Mouse (Mus musculus): ENCODE results near the gene Cfap100. TPM values are rescaled to one million over a fixed set of nuclear protein-coding genes. Genes with fewer than 3 reads are reported as not detected.

Cfap100 gene
- polyA plus RNA-seq (2016; fragmentation: Nextera tagmentation; extraction: Ambion mirVana), result 0.08 and 0.12 TPM in 2 replicates

GRCm38 (mm10) chr6:90428380-90428974 lies at the start of gene Cfap100:
TSS of gene Cfap100 (minus strand) at chr6:90428797.
- peak within 1 kb of the TSS; percentile 72 for H3K9ac ChIP-seq
- WGBS, result under 1% methylated on average over 31 of the region's 31 CpGs
- H3K36me3 ChIP-seq, result no peaks in the 10 kb centered on the region
- H3K4me3 ChIP-seq, result peak within 1 kb of the TSS; percentile 46
- H3K9me3 ChIP-seq (replicated peaks), result no peaks in the 10 kb centered on the region
- peaks cover 7% of the 10 kb centered on the region; the same call in 1 of the 2 replicates for H3K4me1 ChIP-seq (replicated peaks)
- peak within 1 kb of the TSS; percentile 85 for H3K4me2 ChIP-seq
- H3K27ac ChIP-seq (ENCODE audit: poor library complexity, severe bottlenecking), result no peak within 1 kb of the TSS
- H3K27me3 ChIP-seq (replicated peaks), result peaks cover 20% of the 10 kb centered on the region
- ATAC-seq (ENCODE audit: insufficient number of reproducible peaks, low FRiP score), result peak; percentile 65

GRCm38 (mm10) chr6:90476941-90477518 lies 48.4 kb upstream of the Cfap100 start:
- Histone ChIP-seq H3K36me3 (no peaks in the 10 kb centered on the region), H3K9me3 (replicated peaks) (no peaks in the 10 kb centered on the region), H3K9ac (no peak overlapping the region), H3K4me1 (replicated peaks) (peaks cover 11% of the 10 kb centered on the region), H3K27ac (ENCODE audit: poor library complexity, severe bottlenecking) (no peak overlapping the region), H3K27me3 (replicated peaks) (no peaks in the 10 kb centered on the region), H3K4me3 (no peak overlapping the region), H3K4me2 (peak overlapping the region; percentile 28)
- 37% methylated on average over 14 of the region's 14 CpGs for WGBS
- no peak for ATAC-seq (ENCODE audit: insufficient number of reproducible peaks, low FRiP score)

GRCm38 (mm10) chr6:90475854-90476212 lies 47.2 kb upstream of the Cfap100 start:
- H3K4me1 ChIP-seq (replicated peaks), result peaks cover 21% of the 10 kb centered on the region
- H3K9me3 ChIP-seq (replicated peaks), result no peaks in the 10 kb centered on the region
- no peaks in the 10 kb centered on the region for H3K36me3 ChIP-seq
- WGBS, result 76% methylated on average over 3 of the region's 3 CpGs
- no peak for ATAC-seq (ENCODE audit: insufficient number of reproducible peaks, low FRiP score)
- H3K27ac ChIP-seq (ENCODE audit: poor library complexity, severe bottlenecking), result no peak overlapping the region
- no peak overlapping the region for H3K9ac ChIP-seq
- H3K4me3 ChIP-seq, result no peak overlapping the region
- no peaks in the 10 kb centered on the region for H3K27me3 ChIP-seq (replicated peaks)
- no peak overlapping the region for H3K4me2 ChIP-seq

GRCm38 (mm10) chr6:90475176-90475853 lies 46.7 kb upstream of the Cfap100 start:
- no peak overlapping the region for H3K4me2 ChIP-seq
- 79% methylated on average over 4 of the region's 4 CpGs for WGBS
- no peaks in the 10 kb centered on the region for H3K36me3 ChIP-seq
- no peak overlapping the region for H3K9ac ChIP-seq
- no peaks in the 10 kb centered on the region for H3K9me3 ChIP-seq (replicated peaks)
- no peaks in the 10 kb centered on the region for H3K27me3 ChIP-seq (replicated peaks)
- no peak overlapping the region for H3K27ac ChIP-seq (ENCODE audit: poor library complexity, severe bottlenecking)
- no peak for ATAC-seq (ENCODE audit: insufficient number of reproducible peaks, low FRiP score)
- H3K4me1 ChIP-seq (replicated peaks), result peaks cover 24% of the 10 kb centered on the region
- no peak overlapping the region for H3K4me3 ChIP-seq

- H3K9ac ChIP-seq, result no peak overlapping the region
- H3K27ac ChIP-seq (ENCODE audit: poor library complexity, severe bottlenecking), result no peak overlapping the region
- H3K4me2 ChIP-seq, result no peak overlapping the region
- H3K27me3 ChIP-seq (replicated peaks), result no peaks in the 10 kb centered on the region
- H3K9me3 ChIP-seq (replicated peaks), result no peaks in the 10 kb centered on the region
- H3K4me3 ChIP-seq, result no peak overlapping the region
- H3K4me1 ChIP-seq (replicated peaks), result peaks cover 24% of the 10 kb centered on the region
- ATAC-seq (ENCODE audit: insufficient number of reproducible peaks, low FRiP score), result no peak
- 86% methylated on average over 3 of the region's 3 CpGs for WGBS
- no peaks in the 10 kb centered on the region for H3K36me3 ChIP-seq
These were observed 45.8 kb upstream of the Cfap100 start for GRCm38 (mm10) chr6:90474361-90474750.

- 88% methylated on average over 24 of the region's 24 CpGs for WGBS
- ATAC-seq (ENCODE audit: insufficient number of reproducible peaks, low FRiP score), result no peak
- H3K9me3 ChIP-seq (replicated peaks), result no peaks in the 10 kb centered on the region
- no peaks in the 10 kb centered on the region for H3K27me3 ChIP-seq (replicated peaks)
- H3K4me2 ChIP-seq, result no peak overlapping the region
- H3K4me3 ChIP-seq, result no peak overlapping the region
- no peaks in the 10 kb centered on the region for H3K36me3 ChIP-seq
- H3K4me1 ChIP-seq (replicated peaks), result peaks cover 24% of the 10 kb centered on the region
- H3K27ac ChIP-seq (ENCODE audit: poor library complexity, severe bottlenecking), result no peak overlapping the region
- H3K9ac ChIP-seq, result no peak overlapping the region
These were observed 45.2 kb upstream of the Cfap100 start for GRCm38 (mm10) chr6:90473630-90474360.

- Histone ChIP-seq H3K36me3 (peaks cover 1% of the 10 kb centered on the region; the same call in 1 of the 2 replicates), H3K4me1 (replicated peaks) (peaks cover 23% of the 10 kb centered on the region), H3K27me3 (replicated peaks) (no peaks in the 10 kb centered on the region), H3K4me3 (no peak overlapping the region), H3K27ac (ENCODE audit: poor library complexity, severe bottlenecking) (no peak overlapping the region), H3K9me3 (replicated peaks) (no peaks in the 10 kb centered on the region), H3K9ac (no peak overlapping the region), H3K4me2 (no peak overlapping the region)
- WGBS, result 80% methylated on average over 3 of the region's 3 CpGs
- ATAC-seq (ENCODE audit: insufficient number of reproducible peaks, low FRiP score), result no peak
These were observed 44.1 kb upstream of the Cfap100 start for GRCm38 (mm10) chr6:90472697-90473096.

GRCm38 (mm10) chr6:90472079-90472478 lies 43.5 kb upstream of the Cfap100 start:
- H3K4me3 ChIP-seq, result no peak overlapping the region
- 56% methylated on average over 4 of the region's 4 CpGs for WGBS
- ATAC-seq (ENCODE audit: insufficient number of reproducible peaks, low FRiP score), result no peak
- H3K4me1 ChIP-seq (replicated peaks), result peaks cover 16% of the 10 kb centered on the region
- H3K27ac ChIP-seq (ENCODE audit: poor library complexity, severe bottlenecking), result no peak overlapping the region
- H3K36me3 ChIP-seq, result peaks cover 7% of the 10 kb centered on the region
- no peaks in the 10 kb centered on the region for H3K9me3 ChIP-seq (replicated peaks)
- no peak overlapping the region for H3K9ac ChIP-seq
- H3K27me3 ChIP-seq (replicated peaks), result no peaks in the 10 kb centered on the region
- H3K4me2 ChIP-seq, result no peak overlapping the region

- 0 out of 2 replicates have a peak, but pooled peaks have one; percentile 10 for ATAC-seq (ENCODE audit: insufficient number of reproducible peaks, low FRiP score)
- H3K9ac ChIP-seq, result peak overlapping the region; percentile 33; the same call in 1 of the 2 replicates
- H3K27ac ChIP-seq (ENCODE audit: poor library complexity, severe bottlenecking), result peak overlapping the region; percentile 29; the same call in 1 of the 2 replicates
- 50% methylated on average over 12 of the region's 12 CpGs for WGBS
- H3K27me3 ChIP-seq (replicated peaks), result no peaks in the 10 kb centered on the region
- peaks cover 13% of the 10 kb centered on the region for H3K4me1 ChIP-seq (replicated peaks)
- H3K4me3 ChIP-seq, result no peak overlapping the region
- H3K9me3 ChIP-seq (replicated peaks), result no peaks in the 10 kb centered on the region
- peaks cover 10% of the 10 kb centered on the region for H3K36me3 ChIP-seq
- H3K4me2 ChIP-seq, result no peak overlapping the region
These were observed 42.4 kb upstream of the Cfap100 start for GRCm38 (mm10) chr6:90470947-90471541.

- Histone ChIP-seq H3K27ac (ENCODE audit: poor library complexity, severe bottlenecking) (no peak overlapping the region), H3K36me3 (peaks cover 10% of the 10 kb centered on the region), H3K9ac (no peak overlapping the region), H3K9me3 (replicated peaks) (no peaks in the 10 kb centered on the region), H3K4me3 (no peak overlapping the region), H3K4me2 (no peak overlapping the region), H3K4me1 (replicated peaks) (peaks cover 15% of the 10 kb centered on the region), H3K27me3 (replicated peaks) (peaks cover 3% of the 10 kb centered on the region; the same call in 1 of the 2 replicates)
- ATAC-seq (ENCODE audit: insufficient number of reproducible peaks, low FRiP score), result no peak
- WGBS, result 91% methylated on average over 2 of the region's 2 CpGs
These were observed 41.7 kb upstream of the Cfap100 start for GRCm38 (mm10) chr6:90470255-90470654.

Data from heart, embryonic 12.5 days (tissue).